ENCODE assay signal across 22 mouse cellular contexts in genomic region chr3:114990828-114991227, GRCm38 (mm10).
"Had no signal": no experiment of that assay in that cellular context is flagged by ENCODE, and none has a peak within 500 bp of the region (broad histone marks: within the 10 kb centered on the region; RNA-seq: fewer than 3 reads in every experiment).

No protein-coding gene starts in this region.

- H3K36me3 ChIP-seq: heart, embryonic 10.5 days; heart, embryonic 12.5 days; hindbrain, embryonic 10.5 days; hindbrain, embryonic 12.5 days; intestine, embryonic 15.5 days; limb, embryonic 13.5 days; limb, embryonic 15.5 days; liver, embryonic 12.5 days had no signal

- H3K27ac ChIP-seq: heart, embryonic 10.5 days; hindbrain, embryonic 10.5 days; hindbrain, embryonic 12.5 days; hindbrain, embryonic 14.5 days; intestine, embryonic 15.5 days; layer of hippocampus, adult 2 months; limb, embryonic 13.5 days; limb, embryonic 15.5 days; liver, embryonic 12.5 days; liver, embryonic 14.5 days had no signal

- H3K9ac ChIP-seq: heart, embryonic 12.5 days; hindbrain, embryonic 12.5 days; hindbrain, embryonic 14.5 days; intestine, embryonic 15.5 days; limb, embryonic 13.5 days; limb, embryonic 15.5 days; liver, embryonic 12.5 days; liver, embryonic 14.5 days had no signal

- H3K4me1 ChIP-seq: heart, embryonic 10.5 days; heart, embryonic 12.5 days; hindbrain, embryonic 10.5 days; hindbrain, embryonic 12.5 days; intestine, embryonic 15.5 days; limb, embryonic 13.5 days; limb, embryonic 15.5 days; liver, embryonic 12.5 days had no signal

- H3K9me3 ChIP-seq: heart, embryonic 10.5 days; heart, embryonic 12.5 days; hindbrain, embryonic 10.5 days; hindbrain, embryonic 12.5 days; intestine, embryonic 15.5 days; limb, embryonic 13.5 days; limb, embryonic 15.5 days; liver, embryonic 12.5 days had no signal

- DNase-seq: gastrocnemius, postnatal 25 days; heart, adult 18-20 months; heart, postnatal 10 days; heart, postnatal 4 days; kidney, adult 18-20 months; kidney, adult 8-10 months; kidney, postnatal 10 days; kidney, postnatal 25 days; kidney, postnatal 4 days; layer of hippocampus, postnatal 36 days; left cerebral cortex, postnatal 4 days had no signal

- H3K4me3 ChIP-seq: heart, embryonic 10.5 days; heart, embryonic 12.5 days; hindbrain, embryonic 10.5 days; hindbrain, embryonic 12.5 days; intestine, embryonic 15.5 days; layer of hippocampus, adult 2 months; limb, embryonic 13.5 days; limb, embryonic 15.5 days; liver, embryonic 12.5 days had no signal
